Mouse (Mus musculus): Measurements from ENCODE around the gene Lipe. TPM values are rescaled to one million over a fixed set of nuclear protein-coding genes. Genes with fewer than 3 reads are reported as not detected.

Gene Lipe
- total RNA-seq, 1 experiment = 3.8 TPM

DNA sequence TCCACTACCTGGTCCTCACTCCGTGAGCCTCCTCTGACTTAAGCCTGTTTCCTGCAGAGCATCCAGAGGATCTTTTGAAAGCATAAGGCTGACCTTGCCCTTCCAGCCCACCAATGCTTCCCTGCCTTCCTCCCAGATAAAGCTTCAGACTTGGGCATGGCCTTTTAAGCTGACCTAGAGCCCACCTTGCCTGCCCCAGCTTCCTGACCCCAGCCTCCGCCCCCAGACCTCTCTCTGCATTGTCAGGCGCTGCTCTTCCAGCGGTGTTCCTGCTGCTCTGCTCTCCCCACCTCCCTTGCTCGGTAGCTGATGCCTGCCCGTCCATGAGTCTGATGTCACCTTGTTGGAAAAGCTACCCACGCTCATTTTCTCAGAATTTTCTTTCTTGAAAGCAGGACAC, 5.7 kb downstream of the Lipe start:
- in situ Hi-C loops (cut with MboI; ENCODE audit: low sequenced_read_pairs in 2 of 2, unreplicated experiment in 2 of 2) = no loop called here
- TF ChIP-seq CHD2 (IDR thresholded peaks at IDR 0.05; ENCODE audit: low read depth, low read length) = no peak
- no peak for TF ChIP-seq MAFK (IDR thresholded peaks at IDR 0.05; ENCODE audit: insufficient read depth, low read depth, low read length)
- TF ChIP-seq HCFC1 (IDR thresholded peaks at IDR 0.05; ENCODE audit: borderline replicate concordance, insufficient read depth, low read length) = no peak
- no peak for TF ChIP-seq ZC3H11A (IDR thresholded peaks at IDR 0.05; ENCODE audit: borderline replicate concordance, low read depth, low read length)
- TF ChIP-seq ZNF384 (IDR thresholded peaks at IDR 0.05; ENCODE audit: low read depth, low read length) = no peak
- Histone ChIP-seq H3K9me3 (ENCODE audit: control insufficient read depth, insufficient read depth, low read depth, low read length) (no peaks in the 10 kb centered on the region), H3K4me3 (ENCODE audit: insufficient read depth in 1 of 2, low read depth in 1 of 2, low read length in 2 of 2, poor library complexity in 1 of 2, severe bottlenecking in 1 of 2) (no peak overlapping the region), H3K36me3 (ENCODE audit: control insufficient read depth, insufficient read depth, low read length, poor library complexity, severe bottlenecking) (no peaks in the 10 kb centered on the region; the same call in 1 of the 2 replicates), H3K9ac (ENCODE audit: insufficient read depth, low read depth, low read length, poor library complexity, severe bottlenecking) (no peak overlapping the region), H3K4me1 (ENCODE audit: control insufficient read depth in 2 of 2, insufficient read depth in 2 of 2, low read length in 2 of 2, poor library complexity in 1 of 2) (peaks cover 3 to 9% of the 10 kb centered on the region in 2 experiments; a peak in 2 of 4 replicates), H3K27ac (ENCODE audit: insufficient read depth, low read depth, low read length, poor library complexity, severe bottlenecking) (no peak overlapping the region)
- no peak for DNase-seq (ENCODE audit: low read depth, low spot score)

DNA sequence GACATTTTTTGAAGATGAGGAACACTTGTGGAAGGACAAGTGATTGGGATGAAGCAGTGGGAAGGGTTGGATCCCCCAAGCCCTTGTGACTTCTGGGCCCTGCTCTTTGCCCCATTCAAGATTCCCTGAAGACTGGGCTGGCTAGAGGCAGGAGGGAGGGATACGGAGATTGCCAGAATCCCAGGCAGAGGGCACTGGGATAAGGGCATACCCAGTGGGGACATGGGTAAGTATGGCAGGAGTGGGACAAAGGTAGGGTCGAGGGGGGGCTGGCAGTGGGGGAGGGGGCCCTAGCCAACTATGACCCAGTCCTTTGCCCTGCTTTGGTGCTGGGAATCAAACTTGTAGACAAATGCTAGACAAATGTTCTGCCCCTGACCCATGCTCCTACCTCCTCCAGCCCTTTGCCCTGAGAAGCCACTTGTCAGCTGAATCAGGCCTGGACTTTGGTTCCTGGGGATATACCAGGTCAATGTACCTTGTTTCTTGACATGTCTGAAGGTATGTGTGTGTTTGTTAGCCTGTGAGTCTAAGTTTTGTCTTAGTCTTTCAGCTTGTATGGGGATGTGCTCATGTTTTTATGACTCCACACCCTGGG, 6.6 kb downstream of the Lipe start:
- in situ Hi-C loops (cut with MboI; ENCODE audit: low sequenced_read_pairs in 2 of 2, unreplicated experiment in 2 of 2) = no loop called here
- no peak for DNase-seq (ENCODE audit: low read depth, low spot score)
- Histone ChIP-seq H3K4me1 (ENCODE audit: control insufficient read depth in 2 of 2, insufficient read depth in 2 of 2, low read length in 2 of 2, poor library complexity in 1 of 2) (peaks cover 1 to 7% of the 10 kb centered on the region in 2 experiments; a peak in 2 of 4 replicates), H3K27ac (ENCODE audit: insufficient read depth, low read depth, low read length, poor library complexity, severe bottlenecking) (no peak overlapping the region), H3K36me3 (ENCODE audit: control insufficient read depth, insufficient read depth, low read length, poor library complexity, severe bottlenecking) (no peaks in the 10 kb centered on the region; the same call in 1 of the 2 replicates), H3K9me3 (ENCODE audit: control insufficient read depth, insufficient read depth, low read depth, low read length) (no peaks in the 10 kb centered on the region), H3K9ac (ENCODE audit: insufficient read depth, low read depth, low read length, poor library complexity, severe bottlenecking) (no peak overlapping the region), H3K4me3 (ENCODE audit: insufficient read depth in 1 of 2, low read depth in 1 of 2, low read length in 2 of 2, poor library complexity in 1 of 2, severe bottlenecking in 1 of 2) (no peak overlapping the region)
- TF ChIP-seq HCFC1 (IDR thresholded peaks at IDR 0.05; ENCODE audit: borderline replicate concordance, insufficient read depth, low read length) = no peak
- no peak for TF ChIP-seq ZC3H11A (IDR thresholded peaks at IDR 0.05; ENCODE audit: borderline replicate concordance, low read depth, low read length)
- TF ChIP-seq CHD2 (IDR thresholded peaks at IDR 0.05; ENCODE audit: low read depth, low read length) = no peak
- no peak for TF ChIP-seq MAFK (IDR thresholded peaks at IDR 0.05; ENCODE audit: insufficient read depth, low read depth, low read length)
- no peak for TF ChIP-seq ZNF384 (IDR thresholded peaks at IDR 0.05; ENCODE audit: low read depth, low read length)

DNA sequence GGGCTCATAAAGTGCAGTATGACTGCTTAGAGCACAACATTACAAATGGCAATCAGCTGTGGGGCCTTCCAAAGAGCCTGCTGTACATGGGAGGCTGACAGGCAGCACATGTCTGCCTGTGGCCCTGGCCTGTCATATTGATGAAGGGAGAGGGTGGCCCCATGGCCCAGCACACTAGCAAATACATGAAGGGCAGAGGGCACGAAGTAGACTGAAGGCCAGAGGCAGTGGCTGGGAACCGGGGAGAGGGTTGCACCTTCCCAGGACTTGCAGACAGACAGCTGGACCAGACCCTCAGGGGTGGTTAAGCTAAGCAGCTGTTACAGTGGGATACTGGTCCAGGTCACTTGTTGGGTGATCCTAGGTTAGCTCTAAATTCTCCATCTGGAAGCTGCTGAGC, 7.5 kb downstream of the Lipe start:
- in situ Hi-C loops (cut with MboI; ENCODE audit: low sequenced_read_pairs in 2 of 2, unreplicated experiment in 2 of 2) = no loop called here
- Histone ChIP-seq H3K9ac (ENCODE audit: insufficient read depth, low read depth, low read length, poor library complexity, severe bottlenecking) (no peak overlapping the region), H3K27ac (ENCODE audit: insufficient read depth, low read depth, low read length, poor library complexity, severe bottlenecking) (no peak overlapping the region), H3K4me1 (ENCODE audit: control insufficient read depth in 2 of 2, insufficient read depth in 2 of 2, low read length in 2 of 2, poor library complexity in 1 of 2) (peaks cover 1 to 4% of the 10 kb centered on the region in 2 experiments; a peak in 2 of 4 replicates), H3K9me3 (ENCODE audit: control insufficient read depth, insufficient read depth, low read depth, low read length) (no peaks in the 10 kb centered on the region), H3K36me3 (ENCODE audit: control insufficient read depth, insufficient read depth, low read length, poor library complexity, severe bottlenecking) (no peaks in the 10 kb centered on the region; the same call in 1 of the 2 replicates), H3K4me3 (ENCODE audit: insufficient read depth in 1 of 2, low read depth in 1 of 2, low read length in 2 of 2, poor library complexity in 1 of 2, severe bottlenecking in 1 of 2) (no peak overlapping the region)
- no peak for DNase-seq (ENCODE audit: low read depth, low spot score)
- TF ChIP-seq ZNF384 (IDR thresholded peaks at IDR 0.05; ENCODE audit: low read depth, low read length) = no peak
- no peak for TF ChIP-seq HCFC1 (IDR thresholded peaks at IDR 0.05; ENCODE audit: borderline replicate concordance, insufficient read depth, low read length)
- no peak for TF ChIP-seq ZC3H11A (IDR thresholded peaks at IDR 0.05; ENCODE audit: borderline replicate concordance, low read depth, low read length)
- no peak for TF ChIP-seq MAFK (IDR thresholded peaks at IDR 0.05; ENCODE audit: insufficient read depth, low read depth, low read length)
- no peak for TF ChIP-seq CHD2 (IDR thresholded peaks at IDR 0.05; ENCODE audit: low read depth, low read length)

DNA sequence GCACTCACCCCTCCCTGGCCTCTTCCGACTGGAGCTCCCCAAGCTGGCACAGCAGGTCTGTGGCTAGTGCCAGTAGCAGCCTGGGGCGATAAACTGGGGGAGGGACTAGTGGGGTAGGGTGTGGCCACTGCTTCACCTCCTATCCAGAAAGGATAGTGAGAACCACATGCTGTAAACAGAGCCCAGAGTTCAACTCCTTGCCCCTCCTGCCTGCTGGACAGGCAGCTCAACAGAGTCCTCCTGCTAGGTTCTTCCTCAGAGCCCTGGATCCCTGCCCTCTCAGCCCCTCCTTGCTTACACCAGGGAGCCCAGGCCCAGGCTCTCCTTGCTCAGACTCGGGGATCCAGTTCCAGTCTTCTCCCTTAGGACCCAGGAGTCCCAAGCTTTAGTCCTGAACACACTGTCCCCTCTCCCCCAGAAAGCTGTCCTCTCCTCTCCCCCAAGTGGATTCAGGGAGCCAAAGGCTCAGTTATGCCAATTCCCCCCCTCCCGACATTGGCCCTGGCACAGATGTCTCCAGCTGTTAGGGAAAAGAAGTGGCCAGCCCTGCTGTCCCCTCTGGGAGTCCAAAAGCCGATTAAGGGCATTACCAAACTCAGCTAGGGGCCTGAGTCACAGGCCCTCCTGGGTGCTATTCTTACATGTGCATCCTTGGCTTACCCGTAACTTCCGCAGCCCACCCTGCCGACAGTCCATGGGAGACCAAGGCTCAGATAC, 8.3 kb downstream of the Lipe start:
- no peak overlapping the region; the same call in 1 of the 2 replicates for H3K9ac ChIP-seq (ENCODE audit: insufficient read depth, low read depth, low read length, poor library complexity, severe bottlenecking)
- peaks cover 1 to 4% of the 10 kb centered on the region in 2 experiments; a peak in 2 of 4 replicates for H3K4me1 ChIP-seq (ENCODE audit: control insufficient read depth in 2 of 2, insufficient read depth in 2 of 2, low read length in 2 of 2, poor library complexity in 1 of 2)
- no peaks in the 10 kb centered on the region; the same call in 1 of the 2 replicates for H3K36me3 ChIP-seq (ENCODE audit: control insufficient read depth, insufficient read depth, low read length, poor library complexity, severe bottlenecking)
- no peak overlapping the region for H3K4me3 ChIP-seq (ENCODE audit: insufficient read depth in 1 of 2, low read depth in 1 of 2, low read length in 2 of 2, poor library complexity in 1 of 2, severe bottlenecking in 1 of 2)
- TF ChIP-seq ZC3H11A (IDR thresholded peaks at IDR 0.05; ENCODE audit: borderline replicate concordance, low read depth, low read length) (no peak), ZNF384 (IDR thresholded peaks at IDR 0.05; ENCODE audit: low read depth, low read length) (no peak), CHD2 (IDR thresholded peaks at IDR 0.05; ENCODE audit: low read depth, low read length) (no peak), MAFK (IDR thresholded peaks at IDR 0.05; ENCODE audit: insufficient read depth, low read depth, low read length) (no peak), HCFC1 (IDR thresholded peaks at IDR 0.05; ENCODE audit: borderline replicate concordance, insufficient read depth, low read length) (no peak)
- in situ Hi-C loops (cut with MboI; ENCODE audit: low sequenced_read_pairs in 2 of 2, unreplicated experiment in 2 of 2) = no loop called here
- DNase-seq (ENCODE audit: low read depth, low spot score) = no peak
- no peaks in the 10 kb centered on the region for H3K9me3 ChIP-seq (ENCODE audit: control insufficient read depth, insufficient read depth, low read depth, low read length)
- no peak overlapping the region for H3K27ac ChIP-seq (ENCODE audit: insufficient read depth, low read depth, low read length, poor library complexity, severe bottlenecking)

All from ES-E14 (cell line).